Mouse (Mus musculus) megakaryocyte, embryonic 14.5 days (primary cell): ENCODE data around the gene 4930519P11Rik.

Source experiments
- FLI1 ChIP-seq: IDR thresholded peaks from 2 replicates; pipeline ENCODE4 v1.6.1; 2012; ENCODE audit warnings: low read length, inconsistent platforms, mixed read lengths
- GATA1 ChIP-seq: IDR thresholded peaks from 3 replicates; pipeline ENCODE4 v1.6.1; 2012; ENCODE audit warnings: mixed read lengths, low read length, inconsistent platforms, borderline replicate concordance

GRCm38 (mm10) chr2:154600586-154600985 is 12.7 kb downstream of the 4930519P11Rik start:
- TF ChIP-seq GATA1: no peak
- no peak for TF ChIP-seq FLI1
